Mouse (Mus musculus) heart, adult 18-20 months (tissue): ENCODE results near the gene Fam173b. TPM values are rescaled to one million over a fixed set of nuclear protein-coding genes. Genes with fewer than 3 reads are reported as not detected.

ENCODE experiments used
- DNase-seq, 2 experiments: peaks; one replicate each; pipeline ENCODE4 v3.0.0; 2021 to 2022; ENCODE audit warnings: mixed read lengths in 1 of 2
- total RNA-seq, 2 experiments: library from RNA; stranded (reverse); gene quantifications; 2 replicates each; pipeline ENCODE4 v1.2.3; 2021

Gene Fam173b
- total RNA-seq, 2 experiments from 2014 or later, result 20.5 to 22.8 TPM

DNA sequence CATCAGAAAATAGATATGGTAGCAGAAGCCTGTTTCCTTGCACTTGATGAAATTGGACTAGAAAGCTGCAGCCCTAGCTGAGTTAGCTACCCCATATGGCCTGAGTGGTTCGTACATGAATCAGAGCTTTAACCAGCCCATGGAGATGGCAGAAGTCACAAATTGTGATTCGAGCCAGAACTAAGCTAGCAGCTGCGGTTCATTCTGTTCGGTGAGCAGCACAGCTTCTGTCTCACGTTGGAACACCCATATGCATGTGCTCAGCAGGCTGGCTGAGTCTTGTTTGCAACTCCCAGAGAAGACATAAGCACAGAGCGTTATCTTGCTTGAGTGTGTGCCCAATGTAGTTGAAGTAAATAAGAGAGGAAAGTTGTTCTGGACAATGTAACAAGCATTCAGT lies 32.9 kb downstream of the Fam173b start:
- DNase-seq, result no peak

- DNase-seq, result no peak
Observed at GRCm38 (mm10) chr15:31636091-31636595, 34.5 kb downstream of the Fam173b start.

GRCm38 (mm10) chr15:31647225-31647624 lies 45.6 kb downstream of the Fam173b start:
- no peak for DNase-seq

DNA sequence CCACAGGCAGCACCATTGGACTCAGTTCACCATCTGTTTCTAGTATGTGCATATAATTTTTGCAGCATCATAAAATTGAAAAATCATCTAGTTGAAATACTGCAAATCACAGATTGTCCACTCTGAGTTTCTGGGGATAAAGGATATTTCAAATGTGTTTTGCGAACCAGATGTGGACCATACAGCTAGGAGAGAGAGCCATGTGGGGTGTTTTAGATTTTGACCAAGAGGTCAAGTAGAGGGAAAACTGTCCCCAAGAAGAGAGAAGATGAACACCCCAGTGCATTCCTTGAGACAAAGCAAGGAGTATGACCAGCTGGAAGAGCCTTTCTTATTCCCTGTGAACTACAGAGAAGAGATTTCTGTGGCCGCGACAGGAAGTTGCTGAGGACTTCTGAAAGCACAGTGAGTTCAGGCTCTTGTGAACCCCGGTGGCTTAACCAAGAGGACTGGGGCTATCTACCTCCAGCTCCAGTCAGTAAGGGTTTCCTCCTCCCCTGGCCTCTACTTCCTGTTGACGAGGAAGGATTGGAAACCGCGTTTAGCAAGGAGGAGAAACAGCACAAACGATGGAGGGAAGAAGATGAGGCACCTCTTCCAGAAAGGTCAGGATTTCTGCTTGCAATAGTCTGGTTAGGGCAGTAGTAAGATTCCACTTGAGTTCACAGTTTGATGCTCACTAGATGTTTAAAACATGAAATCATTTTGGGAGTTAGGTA lies 46.4 kb downstream of the Fam173b start:
- DNase-seq, result no peak

DNA sequence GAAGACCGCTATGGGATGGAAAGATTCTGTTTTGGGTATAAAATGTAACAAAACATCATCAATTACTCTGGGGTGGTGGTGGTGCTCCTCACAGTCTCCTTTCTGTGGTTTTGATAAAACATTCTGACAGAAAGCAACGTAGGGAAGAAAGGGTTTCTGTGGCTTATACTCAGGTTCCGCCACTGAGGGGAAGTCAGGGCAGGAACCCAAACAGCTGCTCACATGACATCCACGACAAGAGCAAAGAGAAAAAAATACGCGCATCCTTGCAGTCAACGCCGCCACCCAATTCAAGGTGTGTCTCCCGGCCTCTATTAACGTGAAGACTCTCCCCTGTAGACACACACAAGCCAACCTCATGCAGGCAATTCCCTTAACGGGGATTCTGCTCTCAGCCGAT lies 48.0 kb downstream of the Fam173b start:
- DNase-seq, result no peak

GRCm38 (mm10) chr15:31650821-31651220 lies 49.2 kb downstream of the Fam173b start:
- no peak for DNase-seq

GRCm38 (mm10) chr15:31660133-31660795 lies 58.6 kb downstream of the Fam173b start:
- no peak for DNase-seq

DNA sequence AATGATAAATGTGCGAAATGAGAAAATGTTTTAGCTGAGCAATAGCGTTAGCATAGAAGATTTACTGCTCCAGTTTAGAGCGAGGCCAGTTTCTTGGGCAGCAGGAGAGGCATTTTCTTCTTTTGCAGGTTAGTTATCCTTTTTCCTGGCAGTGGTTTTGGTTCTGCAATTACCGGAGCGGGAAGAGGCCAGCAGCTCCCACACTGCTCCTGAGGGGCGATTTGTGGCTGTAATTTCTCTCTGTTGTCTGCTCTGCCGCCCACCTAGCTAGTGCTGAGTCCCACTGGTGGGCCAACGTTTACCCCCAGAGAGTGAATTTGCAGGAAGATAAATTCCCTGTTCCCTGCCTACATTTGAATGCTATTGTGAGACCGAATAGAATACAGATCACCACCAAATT lies 59.2 kb downstream of the Fam173b start:
- DNase-seq, result no peak

- no peak for DNase-seq
Observed at GRCm38 (mm10) chr15:31661802-31662201, 60.1 kb downstream of the Fam173b start.

- DNase-seq, result peak; percentile 15 to 27
Observed at GRCm38 (mm10) chr15:31663074-31663473, 61.4 kb downstream of the Fam173b start.

Other genes starting within 250 kb of the Fam173b start
- gene Ankrd33b, start 234.1 kb upstream of the Fam173b start, total RNA-seq, result 10 to 100 TPM; 25.4 to 31.1 TPM
- gene Ropn1l, start 148.1 kb upstream of the Fam173b start, total RNA-seq, result not detected
- gene March6, start 70.8 kb upstream of the Fam173b start, total RNA-seq, result 100 to 1,000 TPM; 114 to 116 TPM
- gene Cmbl, start 36.5 kb upstream of the Fam173b start, total RNA-seq, result 10 to 100 TPM; 33.7 to 35.8 TPM
- gene Cct5, start within 50 bp of the Fam173b start, total RNA-seq, result 100 to 1,000 TPM; 142 to 150 TPM